Mouse (Mus musculus): ENCODE data around the gene Znrf3. TPM values are rescaled to one million over a fixed set of nuclear protein-coding genes. Genes with fewer than 3 reads are reported as not detected.

Znrf3 gene
- total RNA-seq, 1 experiment from 2014 or later, result 1.3 TPM

DNA sequence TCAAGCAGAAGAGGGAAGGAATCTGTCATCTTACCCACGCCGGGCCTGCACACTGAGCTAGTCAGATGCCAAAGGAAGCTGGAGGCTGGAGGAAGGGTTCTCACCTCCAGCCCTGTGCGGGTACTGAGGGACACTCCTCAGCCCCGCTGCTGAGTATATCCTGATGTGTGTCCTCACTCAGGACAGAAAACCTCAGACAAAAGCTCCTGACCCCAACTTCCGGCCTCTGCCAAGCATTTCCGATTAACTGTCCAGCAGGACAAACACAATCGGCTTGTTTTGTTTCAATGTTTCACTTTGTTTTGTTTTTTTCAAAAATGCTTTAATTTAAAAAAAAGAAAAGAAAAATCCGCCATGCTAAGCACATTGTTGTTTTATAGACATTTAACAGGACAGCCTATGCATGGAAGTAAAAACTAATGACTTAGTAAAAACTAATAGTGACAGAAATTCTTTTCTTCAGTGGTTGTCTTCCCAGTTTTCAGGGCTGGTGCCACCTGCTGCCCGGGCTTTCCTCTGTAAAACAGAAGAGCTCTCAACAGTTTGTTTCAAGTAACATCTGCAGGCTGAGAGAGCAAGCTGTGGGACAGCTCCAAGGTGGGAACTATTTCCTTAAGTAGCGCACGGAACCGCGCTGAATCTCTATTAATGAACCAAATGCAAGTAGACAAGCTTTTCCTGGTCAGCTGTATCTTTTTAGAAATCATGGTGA lies 187.3 kb downstream of the Znrf3 start:
- no peak for ATAC-seq (ENCODE audit: extremely low read depth, insufficient number of reproducible peaks, low FRiP score, poor library complexity, severe bottlenecking)

DNA sequence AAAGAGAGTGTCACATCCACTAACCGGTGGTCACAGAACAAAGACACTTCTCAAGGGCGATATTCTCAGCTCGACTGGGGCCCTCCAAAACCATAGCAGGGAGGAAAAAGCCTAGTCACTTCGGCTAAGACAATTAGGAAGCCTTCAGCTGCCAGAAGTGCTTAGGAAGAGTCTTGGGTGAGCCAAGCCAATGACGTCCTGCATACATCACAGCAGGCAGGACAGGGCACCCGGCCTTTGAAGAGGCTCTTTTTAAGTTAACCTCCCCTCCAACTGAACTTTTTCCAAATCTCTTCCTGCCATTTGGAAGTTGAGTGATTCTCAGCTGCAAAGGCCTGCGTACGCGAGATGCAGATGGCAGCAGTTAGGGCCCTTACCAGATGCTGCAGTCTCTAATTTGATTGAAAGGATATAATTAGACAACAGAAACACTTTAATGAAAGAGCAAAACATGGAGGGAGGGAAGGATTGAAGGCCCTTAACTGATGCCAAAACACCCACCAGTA lies 189.1 kb downstream of the Znrf3 start:
- ATAC-seq (ENCODE audit: extremely low read depth, insufficient number of reproducible peaks, low FRiP score, poor library complexity, severe bottlenecking), result no peak

DNA sequence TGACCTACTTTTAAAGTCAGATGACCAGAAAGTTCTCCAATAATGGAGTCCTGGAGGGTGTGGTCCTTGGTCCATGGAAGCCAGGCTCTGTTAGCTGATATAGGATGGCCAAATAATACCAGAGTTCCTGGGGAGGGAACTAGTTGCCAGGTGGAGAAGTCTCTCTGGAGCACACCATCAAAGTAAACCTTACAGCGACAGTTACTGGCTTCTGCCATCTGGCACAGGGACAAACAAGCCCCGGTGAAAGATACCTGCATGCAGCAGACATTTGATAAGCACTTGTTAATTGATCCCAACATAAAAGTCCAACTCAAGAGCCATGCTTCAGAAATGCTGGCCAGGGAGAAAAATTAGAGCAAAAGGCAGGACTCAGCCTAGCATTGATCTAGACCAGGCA lies 190.6 kb downstream of the Znrf3 start:
- no peak for ATAC-seq (ENCODE audit: extremely low read depth, insufficient number of reproducible peaks, low FRiP score, poor library complexity, severe bottlenecking)

DNA sequence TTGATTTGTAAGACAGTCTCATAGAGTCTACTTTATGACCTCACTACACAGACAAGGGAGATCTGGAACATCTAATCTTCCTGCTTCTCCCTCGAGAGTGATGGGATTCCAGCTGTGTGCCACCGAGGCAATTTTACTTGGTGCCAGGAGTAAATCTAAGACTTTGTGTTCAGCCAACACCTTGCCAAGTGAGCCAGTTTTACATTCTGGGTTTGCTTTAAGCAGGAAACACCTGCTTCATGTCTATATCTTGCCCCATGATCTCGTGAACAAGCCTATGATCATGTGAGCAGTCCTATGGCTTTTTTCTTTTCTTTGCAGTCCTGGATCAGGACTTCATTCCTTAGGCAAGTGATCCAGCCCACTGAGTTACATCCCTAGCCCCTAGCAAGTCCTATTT lies 191.1 kb downstream of the Znrf3 start:
- no peak for ATAC-seq (ENCODE audit: extremely low read depth, insufficient number of reproducible peaks, low FRiP score, poor library complexity, severe bottlenecking)

DNA sequence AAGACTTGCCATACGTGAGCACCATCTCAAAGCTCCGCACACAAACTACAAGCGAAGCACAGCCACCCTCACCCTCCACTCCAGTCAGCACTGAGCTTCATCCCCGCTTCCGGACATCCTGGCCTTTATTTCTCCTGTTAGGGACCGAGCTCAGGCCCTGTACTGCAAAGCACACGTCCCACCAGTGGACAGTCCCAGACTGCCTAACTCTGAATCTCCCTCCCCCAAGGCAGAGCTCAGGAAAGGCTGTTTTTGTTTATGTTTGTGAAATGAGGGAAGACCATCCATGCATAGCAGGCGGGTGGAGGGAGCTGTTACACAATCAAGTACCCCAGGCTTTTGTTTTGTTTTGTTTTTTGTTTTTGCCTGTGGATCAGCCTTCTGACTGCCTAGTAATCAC lies 191.9 kb downstream of the Znrf3 start:
- no peak for ATAC-seq (ENCODE audit: extremely low read depth, insufficient number of reproducible peaks, low FRiP score, poor library complexity, severe bottlenecking)

DNA sequence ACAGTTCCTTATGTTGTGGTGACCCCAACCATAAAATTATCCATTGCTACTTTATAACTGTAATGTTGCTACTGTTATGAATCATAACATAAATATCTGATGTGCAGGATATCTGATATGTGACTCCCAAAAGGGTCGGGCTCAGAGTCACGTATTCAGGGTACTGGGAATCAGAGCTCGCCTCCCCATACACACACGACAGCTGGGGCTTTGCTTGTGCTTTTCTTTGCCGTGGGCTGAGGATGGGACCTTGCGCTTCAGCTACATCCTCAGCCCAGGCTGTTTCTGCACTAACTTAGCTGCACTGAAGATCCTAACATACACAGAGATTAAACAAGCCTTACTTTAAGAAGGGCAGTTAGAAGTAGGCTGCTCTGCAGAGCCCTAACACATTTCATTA lies 193.5 kb downstream of the Znrf3 start:
- ATAC-seq (ENCODE audit: extremely low read depth, insufficient number of reproducible peaks, low FRiP score, poor library complexity, severe bottlenecking), result no peak

DNA sequence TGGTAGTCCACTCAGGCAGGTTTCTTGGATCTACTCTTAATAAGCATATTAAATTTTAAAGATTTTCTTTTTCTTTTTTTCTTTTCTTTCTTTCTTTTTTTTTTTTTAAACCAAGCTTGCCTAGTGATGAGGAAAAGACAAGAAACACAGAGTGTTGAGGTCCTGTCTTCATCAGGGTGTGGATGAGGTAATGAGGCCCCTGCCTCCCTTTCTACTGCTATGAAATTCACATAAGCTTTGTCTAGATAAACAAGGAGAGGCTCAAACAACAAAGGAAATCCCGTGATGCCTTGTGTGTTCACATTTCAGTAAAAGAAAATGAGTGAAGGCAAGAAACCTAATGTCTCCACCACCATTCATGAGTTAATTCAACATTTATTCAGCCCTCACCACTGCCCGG lies 196.4 kb downstream of the Znrf3 start:
- ATAC-seq (ENCODE audit: extremely low read depth, insufficient number of reproducible peaks, low FRiP score, poor library complexity, severe bottlenecking), result no peak

DNA sequence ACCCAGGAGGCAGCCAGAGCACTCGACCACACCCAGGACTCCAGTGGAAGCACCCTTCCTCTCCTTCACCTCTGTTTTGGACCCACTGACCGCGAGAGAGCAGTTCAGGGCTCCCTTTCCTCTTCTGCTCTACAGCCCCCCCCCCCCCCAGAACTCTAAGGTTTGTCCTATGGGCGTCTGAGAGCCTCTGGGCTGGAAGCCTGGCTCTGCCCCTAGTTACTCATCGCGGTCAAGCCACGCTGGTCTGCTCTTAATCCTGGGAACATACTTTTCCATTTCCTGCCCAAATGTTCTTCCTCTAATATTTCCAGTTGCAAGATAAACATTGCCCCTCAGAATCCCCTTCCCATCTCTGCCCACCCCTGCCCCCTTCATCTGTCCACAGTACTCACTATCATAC lies 199.2 kb downstream of the Znrf3 start:
- no peak for ATAC-seq (ENCODE audit: extremely low read depth, insufficient number of reproducible peaks, low FRiP score, poor library complexity, severe bottlenecking)

DNA sequence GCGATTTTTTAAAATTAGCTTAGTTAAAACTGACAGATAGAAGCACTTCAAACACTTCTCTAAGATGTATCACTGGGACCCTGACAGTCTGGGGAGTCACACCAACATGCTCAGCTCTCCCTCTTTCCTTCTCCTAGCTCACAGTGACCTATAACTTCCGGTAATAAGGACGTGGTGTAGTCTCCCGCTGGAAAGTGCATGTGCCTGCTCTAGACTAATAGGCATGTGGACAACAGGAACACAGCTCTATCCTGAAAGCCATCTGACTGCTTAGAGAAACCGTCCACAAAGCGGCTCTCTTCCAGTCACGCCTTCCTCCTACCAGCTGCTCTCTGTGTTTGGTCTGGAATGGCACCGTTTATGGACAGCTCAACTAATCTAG lies 199.9 kb downstream of the Znrf3 start:
- no peak for ATAC-seq (ENCODE audit: extremely low read depth, insufficient number of reproducible peaks, low FRiP score, poor library complexity, severe bottlenecking)

DNA sequence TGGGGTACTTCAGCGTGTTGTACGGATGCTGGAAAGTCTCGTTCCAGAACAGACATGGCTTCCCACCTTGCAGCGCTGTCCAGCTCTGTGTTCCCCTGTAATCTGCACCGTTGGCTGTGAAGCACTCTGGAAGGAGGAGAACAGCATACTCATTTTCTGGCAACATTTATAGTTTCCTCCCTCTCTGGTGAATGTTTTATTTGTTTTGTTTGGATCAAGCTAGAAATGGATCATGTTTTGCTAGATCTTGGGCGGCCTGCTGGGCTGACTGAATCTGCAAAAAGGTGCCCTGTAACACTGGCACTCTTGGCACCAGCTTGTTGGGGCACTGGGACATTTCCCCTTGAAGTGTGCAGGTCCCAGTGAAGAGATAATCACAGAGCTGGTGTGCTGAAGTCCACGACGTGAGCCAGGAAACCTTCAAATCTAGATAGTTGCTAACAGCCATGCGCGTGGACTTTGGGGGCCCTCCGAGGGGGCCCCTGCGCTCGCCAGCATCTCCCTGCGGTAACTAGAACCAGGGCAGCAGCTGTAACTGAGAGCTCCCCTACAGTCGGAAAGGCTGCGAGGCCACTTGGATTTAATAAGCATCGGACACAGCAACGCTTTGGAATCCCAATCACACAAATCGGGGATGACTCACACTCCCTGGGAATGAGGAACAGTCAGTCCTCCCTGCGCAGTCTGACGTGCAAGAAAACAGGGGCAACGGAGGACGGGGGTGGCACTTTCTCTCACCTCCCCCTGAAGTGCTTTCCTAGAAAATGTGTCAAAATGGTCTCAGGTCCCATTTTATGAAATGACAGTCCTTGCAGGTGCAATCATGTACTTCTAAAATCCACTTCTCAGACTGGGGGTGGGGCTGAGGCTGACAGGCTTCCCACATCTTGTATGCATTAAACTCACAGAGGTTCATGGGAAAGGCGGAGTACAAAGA lies 200.6 kb downstream of the Znrf3 start:
- no peak for ATAC-seq (ENCODE audit: extremely low read depth, insufficient number of reproducible peaks, low FRiP score, poor library complexity, severe bottlenecking)

DNA sequence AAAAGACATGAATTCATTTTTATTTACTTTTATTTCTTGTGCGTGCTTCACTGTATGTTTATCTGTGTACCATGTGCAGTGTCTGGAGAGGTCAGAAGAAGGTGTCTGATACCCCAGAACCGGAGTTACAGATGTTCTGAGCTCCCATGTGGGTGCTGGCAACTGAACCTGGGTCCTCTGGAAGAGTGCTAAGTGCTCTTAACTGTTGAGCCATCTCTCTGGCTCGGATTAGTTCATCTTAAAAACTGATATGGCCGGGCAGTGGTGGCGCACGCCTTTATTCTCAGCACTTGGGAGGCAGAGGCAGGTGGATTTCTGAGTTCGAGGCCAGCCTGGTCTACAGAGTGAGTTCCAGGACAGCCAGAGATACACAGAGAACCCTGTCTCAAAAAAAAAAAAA lies 201.4 kb downstream of the Znrf3 start:
- no peak for ATAC-seq (ENCODE audit: extremely low read depth, insufficient number of reproducible peaks, low FRiP score, poor library complexity, severe bottlenecking)

DNA sequence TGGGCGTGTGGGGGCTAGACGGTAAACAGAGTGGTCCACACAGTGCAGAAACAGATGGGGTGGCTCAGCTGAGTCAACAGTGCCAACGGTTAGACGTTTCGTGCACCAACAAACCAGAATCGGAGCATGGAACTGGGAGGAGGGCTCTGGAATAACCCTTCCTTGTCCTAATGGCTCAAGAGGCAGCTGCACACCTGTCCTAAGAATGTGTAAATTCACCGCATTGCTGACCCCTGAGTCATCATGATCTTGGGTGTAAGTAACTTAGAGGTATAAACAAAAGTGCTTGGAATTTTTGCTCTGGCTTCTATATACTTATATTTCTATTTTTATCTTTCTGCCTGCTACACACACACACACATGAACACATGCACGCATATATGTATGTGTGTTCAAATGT lies 202.5 kb downstream of the Znrf3 start:
- no peak for ATAC-seq (ENCODE audit: extremely low read depth, insufficient number of reproducible peaks, low FRiP score, poor library complexity, severe bottlenecking)

DNA sequence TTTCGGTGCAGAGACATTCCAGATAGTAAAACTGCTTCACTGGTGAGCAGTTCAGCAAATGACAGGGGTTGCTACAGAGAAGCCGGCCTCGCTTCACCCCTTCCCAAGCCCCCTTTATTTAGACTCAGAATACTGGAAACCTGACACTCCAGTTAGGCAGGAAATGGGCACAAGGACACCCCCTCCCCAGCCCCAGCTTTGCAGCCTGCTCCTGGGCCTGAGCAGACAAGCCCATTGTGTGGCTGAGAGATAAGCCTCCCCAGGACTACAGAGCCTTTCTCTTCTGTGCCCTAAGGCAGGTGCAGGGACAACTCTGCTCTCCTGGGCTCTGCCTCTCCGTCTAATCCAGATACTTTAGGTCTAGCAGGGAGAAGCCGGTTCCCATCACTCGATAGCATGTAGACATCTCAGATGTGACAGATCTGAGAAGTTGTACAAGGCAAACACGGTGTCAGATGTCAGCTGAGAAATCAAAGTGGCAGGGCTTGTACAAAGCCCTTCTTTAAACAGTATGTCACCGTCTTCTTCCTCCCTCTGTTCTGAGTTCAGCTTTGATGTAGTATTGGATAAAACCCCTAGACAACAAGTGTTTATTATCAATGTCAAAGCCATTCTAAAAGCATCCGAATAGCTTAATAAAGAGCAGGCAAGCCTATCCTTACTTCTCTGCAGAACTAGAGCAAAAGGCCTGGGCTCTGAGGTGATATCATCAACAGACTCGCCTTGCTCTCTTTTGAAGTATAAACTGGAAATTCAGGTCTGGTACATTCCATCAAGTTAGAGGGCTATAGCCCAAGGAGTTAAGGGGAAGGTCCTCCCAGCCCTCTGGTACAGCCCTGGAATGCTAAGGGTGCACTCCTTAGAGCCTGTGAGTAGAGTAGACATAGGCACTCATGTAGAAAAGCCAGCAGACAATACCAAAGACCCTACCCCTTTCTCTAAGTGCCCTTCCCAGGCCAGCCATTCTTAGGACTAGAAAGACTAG lies 204.6 kb downstream of the Znrf3 start:
- ATAC-seq (ENCODE audit: extremely low read depth, insufficient number of reproducible peaks, low FRiP score, poor library complexity, severe bottlenecking), result no peak

Other genes with a start within 250 kb of the Znrf3 start
- gene Kremen1, start 183.3 kb downstream of the Znrf3 start, total RNA-seq (2017), result 7.5 and 8.5 TPM in 2 replicates
- gene Xbp1, start 75.8 kb upstream of the Znrf3 start, total RNA-seq (2017), result 179 and 183 TPM in 2 replicates
- gene Ccdc117, start 97.3 kb upstream of the Znrf3 start, total RNA-seq (2017), result 40.0 and 42.0 TPM in 2 replicates
- not detected in 2 replicates for gene Ankrd36, start 124.8 kb upstream of the Znrf3 start, total RNA-seq (2017)